Mouse (Mus musculus) ovary, postnatal 14 days (tissue): ENCODE results near the gene Gsk3a.

ENCODE experiments used
- DNase-seq: peaks from one replicate; pipeline ENCODE4 v3.0.0; 2022; ENCODE audit warnings: low spot score

Gsk3a gene

DNA sequence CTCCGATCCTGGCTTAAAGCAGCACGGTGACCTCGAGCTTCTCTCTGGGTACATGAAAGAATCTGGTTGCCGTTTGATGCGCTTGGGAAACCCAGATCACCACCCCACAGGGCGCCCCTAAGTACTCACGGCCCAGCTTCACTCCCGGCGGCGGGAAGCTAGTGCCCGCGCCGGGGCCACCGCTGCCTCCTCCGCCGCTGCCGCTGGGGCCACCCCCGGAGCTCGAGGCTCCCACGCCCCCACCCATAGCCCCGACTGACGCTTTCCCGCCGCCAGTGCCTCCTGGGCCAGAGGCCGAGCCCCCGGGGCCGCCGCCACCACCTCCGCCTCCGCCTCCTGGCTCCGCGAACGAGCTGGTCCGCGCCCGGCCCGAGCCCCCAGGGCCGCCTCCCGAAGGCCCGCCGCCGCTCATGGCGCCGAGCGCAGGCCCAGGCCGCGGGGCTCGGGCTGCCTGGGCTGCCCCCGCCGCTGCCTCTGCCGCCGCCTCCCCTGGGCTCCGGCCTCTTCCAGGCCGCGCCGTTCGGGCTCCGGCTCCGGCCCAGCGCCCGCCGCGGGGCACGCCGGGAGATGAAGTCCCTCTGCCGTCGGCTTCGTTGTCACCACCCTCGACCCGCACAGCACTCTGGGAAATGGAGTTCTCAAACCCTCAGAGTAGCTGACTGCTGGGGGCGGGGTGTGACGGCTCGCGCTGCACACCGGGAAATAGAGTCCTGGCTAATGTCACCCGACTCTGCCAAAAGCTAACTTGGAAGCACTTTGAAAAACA lies at the start of gene Gsk3a:
Gene Gsk3a (minus strand): TSS at position 603 of the 766 bp plus-strand sequence.
- DNase-seq = peak; percentile 89

DNA sequence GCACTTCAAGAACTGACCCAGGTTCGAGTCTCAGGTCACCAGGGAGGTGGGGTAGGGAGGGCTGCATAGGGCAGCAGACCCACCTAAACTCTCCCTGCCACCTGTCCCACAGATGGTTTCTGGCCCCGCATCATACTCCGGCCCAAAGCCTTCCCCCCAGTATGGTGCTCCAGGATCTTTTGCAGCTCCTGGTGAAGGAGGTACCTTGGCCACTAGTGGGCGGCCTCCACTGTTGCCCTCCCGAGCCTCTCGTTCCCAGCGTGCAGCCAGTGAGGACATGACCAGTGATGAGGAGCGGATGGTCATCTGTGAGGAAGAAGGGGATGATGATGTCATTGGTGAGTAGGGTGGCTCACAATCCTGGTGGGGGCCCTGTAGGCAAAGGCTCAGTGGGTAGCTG lies 49.3 kb upstream of the Gsk3a start:
- no peak for DNase-seq

DNA sequence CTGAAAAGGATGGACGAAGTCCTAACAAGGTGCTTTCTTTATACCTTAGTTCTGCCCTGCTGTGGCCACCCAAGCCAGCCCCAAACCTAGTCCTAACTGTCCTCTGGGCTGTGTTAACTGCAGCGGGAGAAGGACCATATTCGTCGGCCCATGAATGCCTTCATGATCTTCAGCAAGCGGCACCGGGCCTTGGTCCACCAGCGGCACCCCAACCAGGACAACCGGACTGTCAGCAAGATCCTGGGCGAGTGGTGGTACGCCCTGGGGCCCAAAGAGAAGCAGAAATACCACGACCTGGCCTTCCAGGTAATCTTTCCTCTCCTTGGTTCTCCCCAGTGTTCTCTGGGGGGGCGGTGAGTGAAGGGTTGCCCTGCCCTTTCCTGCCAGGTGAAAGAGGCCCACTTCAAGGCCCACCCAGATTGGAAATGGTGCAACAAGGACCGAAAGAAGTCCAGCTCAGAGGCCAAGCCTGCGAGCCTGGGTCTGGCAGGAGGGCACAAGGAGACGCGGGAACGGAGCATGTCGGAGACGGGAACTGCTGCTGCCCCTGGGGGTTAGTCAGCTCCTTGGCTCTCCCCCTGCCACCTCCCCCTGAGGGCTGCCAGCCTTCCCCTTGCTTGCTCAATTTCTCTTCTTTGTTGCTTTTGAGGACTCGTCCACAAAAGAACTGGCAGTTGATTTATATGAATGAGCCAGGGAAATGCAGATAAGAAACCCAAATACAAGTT lies 48.0 kb upstream of the Gsk3a start:
- DNase-seq = no peak

DNA sequence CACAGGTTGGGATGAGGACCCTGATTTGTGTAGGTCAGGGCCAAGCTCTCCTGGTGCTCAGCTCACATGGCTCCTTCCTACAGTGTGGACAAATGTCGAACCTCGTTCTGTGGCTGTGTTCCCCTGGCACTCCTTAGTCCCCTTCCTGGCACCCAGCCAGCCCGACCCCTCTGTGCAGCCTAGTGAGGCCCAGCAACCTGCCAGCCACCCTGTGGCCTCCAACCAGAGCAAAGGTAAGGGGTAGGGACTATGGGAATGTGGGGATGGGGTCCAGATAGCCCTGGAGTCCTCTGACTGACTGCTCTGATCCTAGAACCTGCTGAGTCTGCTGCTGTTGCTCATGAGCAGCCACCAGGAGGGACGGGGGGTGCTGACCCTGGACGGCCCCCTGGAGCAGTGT lies 47.1 kb upstream of the Gsk3a start:
- no peak for DNase-seq

DNA sequence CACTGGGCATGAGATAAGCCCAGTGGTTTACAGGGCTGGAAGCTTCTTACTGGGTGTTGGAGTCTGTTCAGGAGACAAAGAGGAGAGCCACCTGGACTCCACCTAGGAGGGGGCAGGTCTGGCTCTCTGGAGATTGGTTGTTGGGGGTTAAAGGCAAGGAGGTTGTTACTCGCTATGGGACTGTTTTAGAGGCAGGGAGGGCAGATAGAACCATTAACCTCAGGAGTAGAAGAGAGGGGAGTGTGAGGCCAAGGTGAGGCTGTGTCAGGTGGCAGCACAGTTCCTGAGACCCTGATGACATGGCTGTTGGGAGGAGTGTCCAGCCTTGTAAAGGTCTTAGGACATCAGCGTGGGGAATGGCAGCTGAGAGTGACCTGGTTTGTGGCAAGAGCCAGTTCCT lies 46.5 kb upstream of the Gsk3a start:
- no peak for DNase-seq

DNA sequence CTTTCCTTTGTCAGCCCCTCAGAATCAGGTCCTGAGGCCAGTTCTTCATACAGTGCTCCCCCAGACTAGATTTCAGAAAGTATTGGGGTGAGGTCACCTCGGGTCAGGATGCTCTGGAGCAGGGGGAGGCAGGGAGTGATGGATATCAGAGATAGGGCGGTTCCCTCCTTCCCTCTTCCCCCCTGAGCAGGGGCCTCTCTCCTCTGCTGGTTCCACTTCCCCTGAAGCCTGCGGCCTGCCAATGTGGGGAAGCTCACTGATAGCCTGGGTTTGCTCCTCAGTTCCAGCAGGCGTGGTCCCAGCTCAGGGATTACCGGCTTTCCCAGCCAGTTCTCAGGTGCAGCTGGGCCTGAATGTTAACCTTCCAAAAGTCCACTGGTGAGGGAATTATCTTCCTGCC lies 46.0 kb upstream of the Gsk3a start:
- DNase-seq = no peak

DNA sequence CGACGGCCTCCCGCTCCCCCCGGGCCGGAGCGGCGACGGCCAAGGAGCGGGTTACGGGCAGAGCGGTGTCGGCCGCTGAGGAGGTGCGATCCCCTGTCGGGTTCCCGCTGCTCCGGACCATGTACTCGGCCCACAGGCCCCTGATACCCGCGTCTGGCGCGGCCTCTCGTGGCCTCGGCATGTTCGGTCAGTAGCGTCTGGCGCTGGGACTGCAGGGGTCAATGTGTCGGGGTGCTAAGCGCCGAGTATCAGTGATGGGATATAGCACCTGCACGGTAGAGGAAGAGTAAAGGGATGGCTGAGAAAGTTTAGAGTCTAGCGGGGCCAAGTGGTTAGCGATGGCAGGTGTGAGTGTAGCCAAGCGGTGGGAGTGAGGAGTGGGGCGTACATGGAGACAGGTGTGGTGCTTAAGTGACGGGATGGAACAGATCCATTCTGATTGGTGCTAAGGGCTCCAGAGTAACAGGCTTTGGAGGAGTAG lies 45.1 kb upstream of the Gsk3a start:
- no peak for DNase-seq

DNA sequence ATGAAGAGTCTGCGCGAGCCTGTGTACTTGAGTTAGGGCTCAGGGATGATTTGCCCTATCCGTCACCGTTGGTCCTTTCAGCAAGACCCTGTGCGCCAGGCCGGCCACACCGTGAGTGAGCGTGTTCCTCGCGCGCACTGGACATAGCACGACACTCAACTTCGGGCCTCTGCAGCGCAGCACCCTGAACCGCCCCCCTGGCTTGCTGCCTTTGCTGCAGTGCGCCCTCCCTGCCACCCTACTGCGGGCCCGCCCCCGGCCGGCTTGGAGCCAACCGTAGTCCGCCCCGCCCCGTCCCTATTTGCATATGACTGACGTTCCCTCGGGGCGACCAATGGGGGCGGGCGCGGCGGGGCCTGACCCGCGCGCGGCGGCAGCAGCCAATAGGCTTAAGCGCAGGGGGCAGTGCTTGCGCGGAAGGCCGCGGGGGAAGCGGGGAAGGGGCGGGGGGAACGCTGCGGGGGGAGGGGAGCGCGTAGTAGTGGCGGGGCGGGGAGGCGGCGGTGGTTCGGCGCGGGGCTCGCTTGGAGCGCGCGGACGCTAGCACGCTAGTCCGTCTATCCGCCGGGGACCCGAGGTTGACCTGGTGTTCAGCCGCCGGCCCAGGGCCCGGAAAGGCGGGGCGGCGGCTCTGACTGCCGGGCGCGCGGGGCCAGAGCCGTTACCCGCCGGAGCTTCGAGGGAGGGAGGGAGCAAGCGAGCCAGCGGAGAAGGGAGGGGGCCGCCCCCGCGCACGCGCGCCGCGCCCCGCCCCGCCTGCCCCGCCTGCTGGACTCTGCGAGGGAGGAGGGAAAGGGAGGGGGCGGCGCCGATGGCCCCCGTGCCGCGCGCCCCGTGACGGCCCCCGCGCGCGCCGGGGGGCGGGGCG lies 44.3 kb upstream of the Gsk3a start:
- DNase-seq = peak; percentile 96

DNA sequence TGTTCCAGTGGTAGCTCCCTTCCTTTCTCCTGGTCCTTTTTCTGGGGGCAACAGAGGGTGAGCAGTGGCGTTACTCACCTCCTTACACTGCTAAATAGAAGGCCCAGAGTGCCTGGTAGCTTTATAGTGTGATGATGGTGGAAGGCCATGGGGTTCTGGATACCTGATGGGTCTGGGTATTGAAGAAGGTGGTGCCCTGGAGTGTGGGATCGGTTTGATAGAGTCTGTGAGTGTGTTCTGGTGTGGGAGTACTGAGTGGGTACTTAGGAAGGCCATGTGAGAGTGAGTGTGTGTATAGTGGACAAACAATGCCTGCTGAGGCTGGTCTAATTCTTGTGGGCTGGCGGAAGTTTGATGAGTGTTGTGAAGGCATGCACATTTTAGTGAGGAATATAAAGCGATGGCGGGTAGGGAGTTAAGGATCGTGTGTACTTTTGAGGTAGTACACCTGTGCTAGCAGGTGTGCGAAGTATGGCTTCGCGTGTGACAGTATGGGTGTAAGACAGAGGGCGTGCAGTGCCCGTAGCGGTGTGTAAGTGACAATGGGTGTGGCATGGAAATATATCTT lies 43.6 kb upstream of the Gsk3a start:
- no peak for DNase-seq

DNA sequence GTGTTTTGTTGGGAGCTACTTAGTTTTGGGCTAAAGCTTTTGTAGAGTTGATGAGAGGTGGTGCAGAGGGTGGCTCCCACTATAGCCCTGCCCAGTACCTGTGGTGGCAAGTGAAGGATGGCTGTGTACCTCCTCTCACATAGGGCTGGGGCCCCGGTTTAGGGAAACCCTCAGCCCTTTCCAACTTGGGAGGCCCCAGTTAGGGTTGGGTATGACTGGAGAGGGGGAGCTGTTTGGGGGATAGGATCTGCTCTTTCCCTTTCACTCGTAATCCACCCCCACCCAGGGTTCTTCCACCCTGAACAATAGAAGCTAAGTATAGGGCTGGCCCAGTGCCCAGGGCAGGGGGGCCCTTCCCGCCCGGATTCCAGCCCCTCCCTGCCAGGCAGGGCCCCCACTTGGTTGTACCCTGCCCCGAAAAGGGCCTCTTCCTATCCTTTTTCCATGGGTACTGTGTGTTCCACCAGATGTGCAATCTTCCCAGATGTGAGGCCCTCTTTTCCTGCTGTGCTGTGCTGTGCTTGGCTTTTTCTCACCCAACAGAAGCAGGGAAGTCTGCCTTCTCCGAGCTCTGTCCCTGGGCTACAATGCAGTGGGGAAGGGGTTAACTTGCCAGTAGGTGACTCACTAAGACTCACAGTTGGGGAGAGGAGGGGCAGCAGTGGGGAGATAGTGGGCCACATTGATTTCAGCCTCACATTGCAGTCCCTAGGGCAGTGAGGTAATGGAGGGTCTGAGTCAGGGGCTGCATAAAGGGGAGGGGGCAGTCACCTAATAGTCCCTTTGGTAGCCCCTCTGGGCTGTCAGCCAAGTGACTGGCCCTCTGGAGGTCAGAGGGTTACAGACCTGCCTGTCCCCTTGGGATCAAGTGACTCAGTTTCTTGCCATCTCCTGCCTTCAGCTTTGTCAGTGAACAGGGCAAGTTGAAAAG lies 42.5 kb upstream of the Gsk3a start:
- DNase-seq = no peak

DNA sequence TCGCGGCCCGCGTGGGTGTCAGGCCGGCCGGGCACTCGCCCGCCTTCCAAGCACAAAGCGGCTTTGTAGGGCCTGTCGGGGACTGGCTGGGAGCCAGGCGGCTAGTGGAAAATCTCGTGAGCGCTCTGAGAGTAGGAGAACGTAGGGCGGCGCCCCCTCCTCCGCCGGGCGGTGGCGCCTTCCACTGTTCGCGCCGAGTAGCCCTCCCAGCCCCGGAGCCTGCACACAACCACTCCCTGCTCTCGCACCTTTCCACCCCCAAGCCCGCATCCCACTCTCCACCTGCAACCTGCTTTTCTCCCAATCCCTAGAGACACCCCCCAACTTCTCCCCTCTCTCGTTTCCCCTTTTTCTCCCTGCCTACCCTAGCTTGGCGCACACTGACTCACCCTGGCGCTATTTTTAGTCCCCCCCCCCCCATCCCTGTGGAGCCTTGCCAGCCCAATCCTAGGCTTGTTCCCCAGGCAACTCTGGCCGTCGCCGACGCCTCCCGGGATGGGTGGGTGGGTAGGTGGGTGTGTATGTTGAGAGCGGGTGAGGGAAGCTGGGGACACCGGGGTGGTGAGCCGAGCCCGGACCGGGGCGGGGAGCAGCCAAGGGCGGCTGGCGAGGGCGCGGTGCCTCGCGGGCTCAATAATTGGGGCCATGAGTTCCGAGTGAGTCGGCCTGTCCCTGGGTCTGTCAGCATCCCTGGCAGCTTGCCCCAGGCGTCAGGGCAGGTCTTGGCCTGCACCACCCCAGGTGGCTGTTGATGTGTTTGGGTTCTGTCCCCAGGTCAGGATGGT lies 41.6 kb upstream of the Gsk3a start:
- peak; percentile 82 for DNase-seq

DNA sequence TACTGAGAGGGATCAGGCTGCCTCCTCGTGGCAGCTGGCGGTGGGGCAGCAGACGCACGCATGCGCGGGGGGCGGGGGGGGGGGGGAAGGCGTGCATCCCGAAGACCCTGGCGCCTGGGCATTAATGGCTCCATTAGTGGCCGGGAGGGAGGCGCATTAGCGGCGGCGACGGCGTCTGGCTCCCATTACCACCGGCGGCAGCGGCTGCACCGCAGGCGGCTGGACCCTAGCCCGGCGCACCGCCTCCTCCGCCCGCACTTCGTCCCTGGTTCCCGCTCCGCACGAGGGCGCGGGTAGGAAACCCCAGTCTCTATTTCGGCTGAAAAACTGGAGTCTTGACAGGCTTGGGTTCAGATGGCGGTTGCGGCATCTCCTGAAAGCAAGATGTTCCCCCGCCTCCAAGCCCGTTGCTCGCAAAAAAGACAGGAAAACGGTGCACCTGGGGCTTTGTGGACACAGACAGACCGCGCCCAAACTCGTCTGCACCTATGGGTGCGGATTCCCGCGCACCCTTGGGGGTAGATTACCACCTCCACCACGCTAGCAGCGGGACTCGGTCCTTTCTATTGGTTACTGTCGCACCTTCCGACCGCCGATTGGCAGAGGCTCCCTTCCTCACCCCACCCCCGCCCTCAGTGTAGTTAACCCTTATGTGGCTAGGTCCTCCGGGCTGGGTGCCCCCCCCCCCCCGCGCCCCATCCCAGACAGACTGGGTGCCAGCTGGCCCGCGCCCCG lies 40.9 kb upstream of the Gsk3a start:
- DNase-seq = peak; percentile 59

DNA sequence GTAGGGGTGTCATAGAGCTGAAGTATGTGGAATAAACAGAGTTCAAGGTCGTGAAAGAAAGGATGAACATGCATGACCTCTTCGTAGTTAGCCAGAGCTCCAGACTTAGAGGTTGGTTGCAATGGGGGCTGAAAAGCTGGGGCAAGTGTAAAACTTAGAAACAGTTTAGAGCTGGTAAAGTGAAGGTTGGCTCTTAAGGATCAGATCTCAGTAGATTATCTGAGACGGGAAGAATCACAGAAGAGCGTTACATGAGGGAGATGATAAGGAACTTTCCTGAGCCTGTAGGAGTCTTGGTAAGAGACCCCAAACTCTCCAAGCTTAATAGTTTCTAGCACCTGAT lies 40.3 kb upstream of the Gsk3a start:
- DNase-seq = no peak

DNA sequence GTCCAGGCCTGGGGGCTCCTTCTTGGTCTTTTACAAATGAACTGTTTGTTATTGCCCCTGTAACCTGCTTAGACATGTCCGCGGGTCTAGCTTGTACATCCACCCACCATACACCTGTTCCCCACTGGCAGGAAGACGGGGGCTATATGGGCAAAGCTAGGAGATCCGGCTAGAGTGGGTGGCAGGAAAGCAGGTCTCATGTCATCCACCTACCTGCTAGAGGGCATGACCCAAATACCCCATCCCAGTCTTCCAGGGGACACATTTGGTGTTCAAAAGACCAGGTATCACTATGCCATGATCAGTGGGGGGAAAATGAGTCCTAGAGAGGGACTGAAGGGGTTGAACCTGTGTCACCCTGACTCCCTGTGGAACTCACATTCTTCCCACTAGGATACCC lies 39.8 kb upstream of the Gsk3a start:
- DNase-seq = no peak

DNA sequence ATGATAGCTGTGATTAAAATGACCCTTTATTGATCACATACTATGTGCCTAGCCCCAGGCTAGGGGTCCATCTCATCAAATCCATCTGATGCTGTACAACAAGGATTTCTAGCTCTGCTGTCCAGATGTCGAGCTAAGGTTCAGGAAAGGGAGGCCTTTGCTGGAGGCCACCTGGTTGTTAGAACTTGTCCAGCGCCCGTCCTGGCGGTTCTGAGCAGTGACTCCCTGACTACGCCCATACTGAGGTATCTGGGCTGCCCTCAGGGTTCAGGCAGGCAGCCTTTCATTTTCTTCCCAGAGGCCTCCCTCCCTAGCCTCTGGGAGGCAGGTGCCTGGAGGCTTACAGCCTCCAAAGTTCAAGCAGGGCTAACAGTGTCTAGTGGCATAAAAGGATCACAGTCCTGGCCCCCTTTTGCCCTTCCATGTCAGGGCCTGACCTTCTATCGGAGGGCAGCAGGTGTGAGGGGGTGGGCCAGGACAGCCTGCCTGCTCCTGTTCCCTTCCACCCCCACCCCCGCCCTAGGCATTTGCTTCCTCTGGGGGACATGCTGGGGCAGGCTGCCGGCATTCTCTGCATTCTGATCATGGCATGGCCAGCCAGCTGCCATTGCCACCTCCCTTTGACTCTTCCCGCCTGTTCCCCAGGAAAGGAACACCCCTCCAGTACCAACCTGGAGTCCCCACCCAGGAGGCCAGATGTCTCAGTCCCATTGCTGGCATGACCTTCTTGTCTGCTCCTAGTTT lies 38.1 kb upstream of the Gsk3a start:
- no peak for DNase-seq

DNA sequence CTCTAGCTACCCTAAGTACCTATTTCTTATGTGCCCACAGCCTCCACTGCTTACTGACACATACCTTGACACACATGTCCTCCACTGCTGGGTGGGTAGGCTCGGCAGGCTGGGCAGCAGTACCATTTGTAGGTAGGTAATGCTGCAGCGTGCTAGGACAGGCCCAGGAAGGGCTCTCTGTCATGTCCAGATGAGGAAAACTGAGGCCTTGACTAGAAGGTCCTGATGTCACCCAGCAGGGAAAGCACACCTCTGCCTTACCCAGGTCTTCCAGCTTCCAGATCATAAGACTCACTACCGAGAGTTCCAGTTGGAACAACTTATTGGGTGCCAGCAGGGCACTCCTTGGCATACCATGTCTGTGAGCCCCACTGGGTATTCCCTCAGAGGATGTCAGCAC lies 37.3 kb upstream of the Gsk3a start:
- no peak for DNase-seq

DNA sequence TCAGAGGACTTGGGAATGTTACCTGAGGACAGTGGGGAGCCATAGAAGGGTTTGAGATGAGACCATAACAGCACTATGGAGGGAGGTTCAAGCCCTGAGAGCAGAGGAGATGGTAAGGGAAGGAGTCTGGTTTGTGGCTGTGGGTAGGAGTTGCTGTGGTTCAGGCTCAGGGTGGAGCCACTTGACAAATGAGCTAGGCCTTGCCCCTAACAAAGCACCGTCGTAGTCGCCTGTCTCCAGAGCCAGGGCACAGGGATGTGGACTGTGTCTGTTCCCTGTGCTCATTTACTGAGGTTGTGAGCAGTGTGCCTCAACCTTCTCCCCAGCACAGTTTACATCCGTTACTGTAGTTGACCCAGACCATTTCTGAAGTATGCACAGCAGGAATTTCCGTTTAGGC lies 36.9 kb upstream of the Gsk3a start:
- no peak for DNase-seq

DNA sequence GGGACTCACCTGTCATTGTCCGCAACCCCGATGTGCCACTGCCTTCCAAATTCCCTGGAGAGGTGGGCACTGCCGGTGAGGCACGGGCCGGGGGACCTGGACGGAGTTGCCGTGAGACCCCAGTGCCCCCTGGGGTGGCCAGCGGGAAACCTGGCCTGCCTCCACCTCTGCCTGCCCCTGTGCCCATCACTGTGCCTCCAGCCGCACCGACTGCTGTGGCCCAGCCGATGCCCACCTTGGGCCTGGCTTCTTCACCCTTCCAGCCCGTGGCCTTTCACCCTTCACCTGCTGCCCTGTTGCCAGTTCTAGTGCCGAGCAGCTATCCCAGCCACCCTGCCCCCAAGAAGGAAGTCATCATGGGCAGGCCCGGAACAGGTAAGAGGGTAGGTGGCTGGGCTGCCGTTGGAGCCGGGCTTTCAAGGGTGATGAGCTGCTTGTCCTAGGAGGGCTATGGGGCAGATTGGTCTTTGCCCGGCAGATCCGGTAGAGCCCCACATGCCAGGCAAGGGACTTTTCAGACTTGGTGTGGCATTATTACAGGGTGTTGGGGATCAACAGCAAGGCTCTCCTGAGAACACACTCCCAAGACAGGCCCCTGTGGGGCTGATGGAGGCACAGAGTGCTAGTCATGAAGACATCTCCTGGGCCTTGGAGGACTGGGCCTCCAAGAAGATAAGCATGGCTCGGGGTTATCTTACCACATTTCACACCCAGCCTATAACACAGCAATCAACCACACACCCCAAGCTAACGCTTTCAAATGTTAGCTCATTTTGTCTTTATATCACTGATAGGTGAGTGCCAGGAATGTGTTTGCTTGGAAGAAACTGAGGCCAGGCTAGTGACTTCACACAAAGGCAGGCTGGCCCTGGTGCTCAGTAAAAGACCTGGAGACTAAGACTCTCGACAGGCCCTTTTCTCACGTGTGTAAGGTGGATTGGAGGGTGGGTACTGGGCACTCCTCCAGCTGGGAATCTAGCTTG lies 35.9 kb upstream of the Gsk3a start:
- DNase-seq = no peak
